Mouse (Mus musculus): ENCODE results near the gene Mrps27. TPM values are rescaled to one million over a fixed set of nuclear protein-coding genes. Genes with fewer than 3 reads are reported as not detected.

Mrps27 gene
- total and polyA plus RNA-seq, 3 experiments: 32.6 to 64.8 (median 46.8) TPM

- no peaks in the 10 kb centered on the region for H3K4me1 ChIP-seq (ENCODE audit: control insufficient read depth in 1 of 2, insufficient read depth in 2 of 2)
- peaks cover under 1% of the 10 kb centered on the region for H3K9me3 ChIP-seq (replicated peaks; ENCODE audit: low read length)
- H3K4me2 ChIP-seq (ENCODE audit: insufficient read depth, low read depth, poor library complexity, severe bottlenecking): no peak overlapping the region
- DNase-seq (ENCODE audit: extremely low read depth): no peak
- H3K9ac ChIP-seq (ENCODE audit: insufficient read depth, low read depth): no peak overlapping the region
- no peak for TF ChIP-seq PAX5 (IDR thresholded peaks at IDR 0.05; ENCODE audit: low read length)
- no peak for TF ChIP-seq KAT2A (IDR thresholded peaks at IDR 0.05; ENCODE audit: insufficient replicate concordance, low read length)
- TF ChIP-seq TCF12 (IDR thresholded peaks at IDR 0.05; ENCODE audit: low read depth, low read length): no peak
- no peak for TF ChIP-seq E2F4 (IDR thresholded peaks at IDR 0.05; ENCODE audit: insufficient replicate concordance, low read depth, low read length)
- TF ChIP-seq UBTF (IDR thresholded peaks at IDR 0.05; ENCODE audit: low read depth, low read length): no peak
- TF ChIP-seq USF1 (IDR thresholded peaks at IDR 0.05; ENCODE audit: low read depth, low read length): no peak
- no peak for TF ChIP-seq NELFE (IDR thresholded peaks at IDR 0.05; ENCODE audit: low read depth, low read length)
- TF ChIP-seq JUND (conservative IDR thresholded peaks at IDR 0.05; ENCODE audit: low read depth, low read length): no peak
- TF ChIP-seq ELF1 (IDR thresholded peaks at IDR 0.05; ENCODE audit: low read depth, low read length): no peak
- no peak for TF ChIP-seq NRF1 (IDR thresholded peaks at IDR 0.05; ENCODE audit: low read depth, low read length)
- no peak for TF ChIP-seq ETS1 (conservative IDR thresholded peaks at IDR 0.05; ENCODE audit: low read depth, low read length)
- TF ChIP-seq SIN3A (IDR thresholded peaks at IDR 0.05; ENCODE audit: low read length): no peak
- no peak for TF ChIP-seq POLR2AphosphoS2 (IDR thresholded peaks at IDR 0.05; ENCODE audit: low read depth, low read length)
- TF ChIP-seq HCFC1 (IDR thresholded peaks at IDR 0.05; ENCODE audit: low read depth, low read length): no peak
- no peak for TF ChIP-seq ZMIZ1 (IDR thresholded peaks at IDR 0.05; ENCODE audit: low read depth, low read length)
- in situ Hi-C loops (cut with MboI; ENCODE audit: low pct_ligation_motif_present, low pct_unique_long_range_greater_than_20kb, low sequenced_read_pairs) (no loop called here), dilution Hi-C loops (cut with MboI; ENCODE audit: extremely low pct_ligation_motif_present, extremely low pct_unique_long_range_greater_than_20kb, low sequenced_read_pairs) (no loop called here)
- H3K36me3 ChIP-seq (replicated peaks in 1 of 2; ENCODE audit: control insufficient read depth in 1 of 2, insufficient read depth in 1 of 2, low read length in 1 of 2): no peaks in the 10 kb centered on the region
- peaks cover 2% of the 10 kb centered on the region for H3K27me3 ChIP-seq (replicated peaks)
- no peaks in the 10 kb centered on the region for H3K79me2 ChIP-seq (replicated peaks; ENCODE audit: control insufficient read depth, extremely low read depth, insufficient read depth, poor library complexity, severe bottlenecking)
- no peak overlapping the region for H3K4me3 ChIP-seq (replicated peaks in 1 of 3; ENCODE audit: low read depth in 2 of 3, low read length in 2 of 3, poor library complexity in 1 of 3)
- H3K27ac ChIP-seq (ENCODE audit: insufficient read depth, low read depth): no peak overlapping the region
These were observed 102.4 kb downstream of the Mrps27 start for GRCm38 (mm10) chr13:99447002-99447401.

GRCm38 (mm10) chr13:99447403-99448199 lies 103.0 kb downstream of the Mrps27 start:
- dilution Hi-C loops (cut with MboI; ENCODE audit: extremely low pct_ligation_motif_present, extremely low pct_unique_long_range_greater_than_20kb, low sequenced_read_pairs): no loop called here
- H3K27ac ChIP-seq (ENCODE audit: insufficient read depth, low read depth): no peak overlapping the region

More at GRCm38 (mm10) chr13:99447403-99448199, 103.0 kb downstream of the Mrps27 start:
- no peak overlapping the region for H3K4me3 ChIP-seq (replicated peaks in 1 of 3; ENCODE audit: low read depth in 2 of 3, low read length in 2 of 3, poor library complexity in 1 of 3)
- H3K9ac ChIP-seq (ENCODE audit: insufficient read depth, low read depth): no peak overlapping the region
- DNase-seq (ENCODE audit: extremely low read depth): no peak
- no peak overlapping the region for H3K4me2 ChIP-seq (ENCODE audit: insufficient read depth, low read depth, poor library complexity, severe bottlenecking)
- no peak for TF ChIP-seq MYC (IDR thresholded peaks at IDR 0.05; ENCODE audit: low read depth, low read length)
- no peak for TF ChIP-seq UBTF (IDR thresholded peaks at IDR 0.05; ENCODE audit: low read depth, low read length)
- TF ChIP-seq GABPA (IDR thresholded peaks at IDR 0.05; ENCODE audit: insufficient replicate concordance, low read depth, low read length): no peak
- no peak for TF ChIP-seq CHD1 (IDR thresholded peaks at IDR 0.05; ENCODE audit: low read depth, low read length)
- no peak for TF ChIP-seq JUND (conservative IDR thresholded peaks at IDR 0.05; ENCODE audit: low read depth, low read length)
- TF ChIP-seq TCF12 (IDR thresholded peaks at IDR 0.05; ENCODE audit: low read depth, low read length): no peak
- no peak for TF ChIP-seq KAT2A (IDR thresholded peaks at IDR 0.05; ENCODE audit: insufficient replicate concordance, low read length)
- TF ChIP-seq POLR2A (IDR thresholded peaks at IDR 0.05; ENCODE audit: low read depth, low read length): no peak
- TF ChIP-seq BHLHE40 (IDR thresholded peaks at IDR 0.05; ENCODE audit: low read depth, low read length): no peak
- no peak for TF ChIP-seq ZNF384 (IDR thresholded peaks at IDR 0.05; ENCODE audit: low read depth, low read length)
- TF ChIP-seq JUN (IDR thresholded peaks at IDR 0.05; ENCODE audit: insufficient read depth, low read depth, low read length): no peak
- no peak for TF ChIP-seq ELF1 (IDR thresholded peaks at IDR 0.05; ENCODE audit: low read depth, low read length)
- no peak for TF ChIP-seq HCFC1 (IDR thresholded peaks at IDR 0.05; ENCODE audit: low read depth, low read length)
- no peak for TF ChIP-seq SMC3 (IDR thresholded peaks at IDR 0.05; ENCODE audit: low read depth, low read length)
- H3K36me3 ChIP-seq (replicated peaks in 1 of 2; ENCODE audit: control insufficient read depth in 1 of 2, insufficient read depth in 1 of 2, low read length in 1 of 2): no peaks in the 10 kb centered on the region
- peaks cover 2% of the 10 kb centered on the region for H3K9me3 ChIP-seq (replicated peaks; ENCODE audit: low read length)
- in situ Hi-C loops (cut with MboI; ENCODE audit: low pct_ligation_motif_present, low pct_unique_long_range_greater_than_20kb, low sequenced_read_pairs): no loop called here
- H3K4me1 ChIP-seq (ENCODE audit: control insufficient read depth in 1 of 2, insufficient read depth in 2 of 2): no peaks in the 10 kb centered on the region
- no peaks in the 10 kb centered on the region for H3K79me2 ChIP-seq (replicated peaks; ENCODE audit: control insufficient read depth, extremely low read depth, insufficient read depth, poor library complexity, severe bottlenecking)
- peaks cover 2% of the 10 kb centered on the region for H3K27me3 ChIP-seq (replicated peaks)
